Mouse (Mus musculus): ENCODE measurements around the gene Zfp750.

GRCm38 (mm10) chr11:121481129-121481528 is 38.0 kb downstream of the Zfp750 start:
- TF ChIP-seq CTCF (IDR thresholded peaks at IDR 0.05; ENCODE audit: low read depth), result no peak
- no peak for TF ChIP-seq EP300 (IDR thresholded peaks at IDR 0.05; ENCODE audit: low read depth)
